Mouse (Mus musculus): Measurements from ENCODE around the gene Gstm2.

DNA sequence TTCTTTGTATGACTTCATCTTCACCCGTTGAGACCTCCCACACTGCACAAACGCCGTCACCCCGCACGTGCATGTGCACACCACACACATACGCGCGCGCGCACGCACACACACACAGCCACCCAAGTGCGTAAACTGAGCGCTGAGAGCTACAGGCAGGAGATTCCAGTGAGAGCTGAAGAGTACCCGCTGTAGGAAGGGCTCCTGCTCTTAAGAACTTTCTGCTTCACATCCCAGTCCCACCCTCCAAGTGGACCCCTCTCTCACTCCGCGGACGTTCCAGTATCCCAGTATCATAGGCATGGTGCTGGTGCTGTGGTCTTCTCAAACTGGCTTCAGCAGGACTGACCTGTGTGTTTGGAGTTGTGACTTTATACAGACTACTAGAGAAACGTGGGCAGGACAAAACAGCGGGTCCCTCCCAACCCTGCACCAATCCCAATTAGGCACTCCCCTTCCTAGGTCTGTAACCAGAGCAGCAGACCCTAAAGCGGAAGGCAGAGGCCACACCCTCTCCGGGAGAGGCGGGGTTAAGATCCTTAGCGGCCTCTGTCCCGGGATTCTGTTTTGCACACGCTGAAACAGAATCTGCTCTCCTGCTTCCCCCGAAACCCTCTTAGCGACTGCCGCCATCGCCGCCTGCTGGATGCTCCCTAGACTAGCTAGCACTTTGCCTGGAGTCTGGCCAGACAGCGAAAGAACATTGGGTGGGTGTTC, 31.4 kb upstream of the Gstm2 start, which contains the start of gene Gstm1:
- peak; percentile 84; the same call in 1 of the 2 replicates for TF ChIP-seq CTCF (IDR thresholded peaks at IDR 0.05; ENCODE audit: borderline replicate concordance, control insufficient read depth, extremely low read depth, insufficient read depth, low read length, poor library complexity)
- TF ChIP-seq POLR2A (IDR thresholded peaks at IDR 0.05; ENCODE audit: control insufficient read depth, extremely low read depth, insufficient read depth, low read length, poor library complexity): peak; percentile 44; the same call in 1 of the 2 replicates
